Mouse (Mus musculus): ENCODE measurements around the gene Oas2. TPM values are rescaled to one million over a fixed set of nuclear protein-coding genes. Genes with fewer than 3 reads are reported as not detected.

Gene Oas2
- polyA plus RNA-seq, 1 experiment from 2014 or later: 0.27 TPM

DNA sequence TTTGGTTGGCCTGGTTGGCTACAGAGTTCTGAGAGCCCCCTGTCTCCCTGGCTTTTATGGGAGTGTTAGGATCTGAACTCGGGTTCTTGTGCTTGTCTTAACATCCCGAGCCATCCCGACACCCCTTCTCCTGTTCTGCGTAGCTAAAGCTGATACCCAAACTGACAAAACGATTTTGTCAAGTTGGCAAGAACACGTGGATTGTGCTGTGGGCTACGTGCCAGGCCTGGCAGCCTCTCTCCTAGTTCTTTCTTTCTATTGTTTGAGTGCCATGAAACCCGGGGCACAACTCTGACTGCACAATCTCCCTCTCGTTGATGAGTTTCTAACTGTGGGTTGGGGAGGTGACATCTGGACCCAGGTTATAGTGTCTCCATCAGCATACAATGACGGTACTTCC is 20.3 kb downstream of the Oas2 start:
- 48% methylated on average over 10 of the region's 10 CpGs for WGBS

DNA sequence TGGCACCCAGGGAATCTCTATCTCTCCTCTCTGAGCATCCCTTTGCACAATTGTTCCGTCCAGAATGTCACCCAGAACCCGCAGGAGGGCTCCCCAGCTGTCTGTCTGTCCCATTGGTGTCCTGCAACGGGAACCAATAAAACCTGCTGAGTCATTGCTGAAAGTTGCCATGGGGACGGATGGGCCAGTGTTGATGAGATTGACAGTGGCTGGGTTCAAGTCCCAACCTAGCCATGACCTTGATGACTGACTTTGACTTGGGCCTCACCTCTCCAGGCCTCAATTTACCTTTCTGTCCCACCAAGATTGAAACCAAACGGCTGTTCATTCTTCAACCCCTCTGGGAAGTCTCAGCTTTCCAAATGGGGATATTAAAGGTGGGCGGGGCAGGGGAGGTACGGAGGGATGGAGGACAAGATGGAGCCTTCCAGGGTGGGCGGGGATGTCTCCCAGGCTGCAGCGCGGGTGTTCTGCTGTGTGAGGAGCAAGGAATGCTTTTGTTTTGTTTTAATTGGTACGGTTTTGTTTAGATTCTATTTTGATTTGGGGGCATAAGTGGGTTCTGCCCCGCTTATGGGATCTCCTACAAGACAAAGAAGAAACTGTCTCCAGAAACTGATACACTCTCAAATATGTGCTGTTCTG is 23.7 kb downstream of the Oas2 start:
- ATAC-seq (ENCODE audit: low FRiP score, low read depth): no peak
- 63% methylated on average over 12 of the region's 12 CpGs for WGBS

More for the DNA sequence above, 20.3 kb downstream of the Oas2 start:
- no peak overlapping the region for H3K27ac ChIP-seq (replicated peaks)
- H3K4me1 ChIP-seq (replicated peaks): 0 out of 2 replicates have a peak, but pooled peaks cover 5% of the 10 kb centered on the region
- ATAC-seq (ENCODE audit: low FRiP score, low read depth): no peak
- H3K27me3 ChIP-seq: no peaks in the 10 kb centered on the region
- no peaks in the 10 kb centered on the region for H3K36me3 ChIP-seq
- H3K9me3 ChIP-seq: no peaks in the 10 kb centered on the region
- H3K9ac ChIP-seq: no peak overlapping the region
- H3K4me3 ChIP-seq: no peak overlapping the region
- H3K4me2 ChIP-seq: no peak overlapping the region

DNA sequence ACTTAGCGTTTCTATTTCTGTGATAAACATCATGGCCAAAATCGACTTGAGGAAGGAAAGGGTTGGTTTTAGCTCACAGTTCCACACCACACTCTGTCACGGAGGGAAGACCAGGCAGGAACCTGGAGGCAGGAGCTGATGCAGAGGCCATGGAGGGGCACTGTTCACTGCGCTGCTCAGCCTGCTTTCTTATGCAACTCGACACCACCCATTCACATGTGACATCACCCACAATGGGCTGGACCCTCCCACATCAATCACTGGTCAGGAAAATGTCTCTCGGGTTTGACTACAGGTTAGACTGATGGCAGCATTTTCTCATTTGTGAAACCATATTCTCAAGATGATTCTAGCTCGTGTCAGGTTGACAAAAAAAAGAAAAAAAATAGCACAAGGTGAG is 28.6 kb downstream of the Oas2 start:
- no peaks in the 10 kb centered on the region for H3K27me3 ChIP-seq
- no peaks in the 10 kb centered on the region for H3K9me3 ChIP-seq
- no peak overlapping the region for H3K4me3 ChIP-seq
- no peaks in the 10 kb centered on the region for H3K36me3 ChIP-seq
- no peak for ATAC-seq (ENCODE audit: low FRiP score, low read depth)
- 64% methylated on average over 7 of the region's 7 CpGs for WGBS
- H3K27ac ChIP-seq (replicated peaks): no peak overlapping the region
- no peak overlapping the region for H3K9ac ChIP-seq
- H3K4me2 ChIP-seq: no peak overlapping the region
- no peaks in the 10 kb centered on the region for H3K4me1 ChIP-seq (replicated peaks)

More for the DNA sequence above, 23.7 kb downstream of the Oas2 start:
- Histone ChIP-seq H3K9ac (no peak overlapping the region), H3K27ac (replicated peaks) (no peak overlapping the region), H3K27me3 (no peaks in the 10 kb centered on the region), H3K4me2 (no peak overlapping the region), H3K4me3 (no peak overlapping the region), H3K9me3 (no peaks in the 10 kb centered on the region), H3K4me1 (replicated peaks) (0 out of 2 replicates have a peak, but pooled peaks cover 5% of the 10 kb centered on the region), H3K36me3 (no peaks in the 10 kb centered on the region)

DNA sequence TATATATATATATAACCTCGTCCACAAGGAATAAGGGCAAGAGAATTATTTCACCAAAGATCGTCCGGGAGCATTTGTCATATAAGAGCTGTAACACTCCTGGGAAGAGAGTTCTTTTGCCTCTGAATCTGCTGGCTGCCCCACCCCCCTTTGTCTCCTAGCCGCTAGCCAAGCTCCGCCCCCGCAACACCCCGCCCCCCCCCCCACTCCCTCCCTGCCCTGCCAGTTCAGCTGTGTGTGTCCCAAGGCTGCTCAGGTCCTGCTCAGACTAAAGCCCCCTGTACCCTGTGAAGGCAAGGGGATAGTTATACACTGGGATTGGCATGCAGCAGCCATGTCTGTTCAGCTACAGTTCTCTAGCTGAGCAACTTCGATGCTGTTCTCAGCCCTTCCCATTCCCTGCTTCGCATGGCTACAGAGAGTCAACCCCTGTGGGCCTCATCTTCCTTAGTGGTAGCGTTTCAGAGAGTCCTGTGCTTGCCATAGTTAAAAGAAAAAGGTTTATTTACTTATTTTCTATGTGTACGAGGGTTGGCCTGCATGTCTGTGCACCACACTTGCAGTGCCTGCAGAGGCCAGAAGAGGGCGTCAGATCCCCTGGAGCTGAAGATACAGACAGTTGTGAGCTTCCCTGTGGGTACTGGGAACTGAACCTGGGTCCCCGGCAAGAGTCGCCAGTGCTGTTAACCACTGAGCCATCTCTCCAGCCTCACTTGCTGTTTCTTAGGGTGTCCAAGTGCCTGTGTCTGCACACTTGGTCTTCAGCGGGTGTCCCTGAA is 30.9 kb downstream of the Oas2 start:
- no peak for ATAC-seq (ENCODE audit: low FRiP score, low read depth)
- H3K9me3 ChIP-seq: no peaks in the 10 kb centered on the region
- H3K27ac ChIP-seq (replicated peaks): no peak overlapping the region
- H3K4me3 ChIP-seq: no peak overlapping the region
- no peak overlapping the region for H3K4me2 ChIP-seq
- H3K9ac ChIP-seq: no peak overlapping the region
- H3K4me1 ChIP-seq (replicated peaks): peaks cover 10% of the 10 kb centered on the region
- H3K27me3 ChIP-seq: no peaks in the 10 kb centered on the region
- WGBS: 57% methylated on average over 15 of the region's 15 CpGs
- H3K36me3 ChIP-seq: no peaks in the 10 kb centered on the region

DNA sequence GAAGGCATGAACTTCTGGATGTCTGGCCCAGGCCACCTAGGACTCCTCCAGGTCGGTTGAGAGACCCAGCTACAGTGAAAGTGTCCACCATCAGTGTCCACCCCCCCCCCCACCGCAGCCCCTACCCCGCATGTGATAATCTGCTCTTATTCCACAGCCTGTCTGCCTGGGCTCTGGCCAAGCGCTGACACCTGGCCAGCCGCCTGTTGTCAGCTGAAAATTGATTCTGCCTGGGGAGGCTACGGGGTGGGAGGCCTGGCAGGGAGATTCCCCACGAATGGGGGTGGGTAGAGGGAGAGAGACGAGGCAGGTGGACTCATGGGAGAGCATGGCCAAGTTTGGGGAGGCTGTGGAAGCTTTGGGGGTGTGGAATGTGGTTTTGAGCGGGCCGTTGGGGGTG is 32.5 kb downstream of the Oas2 start:
- no peak overlapping the region for H3K4me2 ChIP-seq
- H3K27me3 ChIP-seq: peaks cover 7% of the 10 kb centered on the region; the same call in 1 of the 2 replicates
- no peak for ATAC-seq (ENCODE audit: low FRiP score, low read depth)
- no peak overlapping the region for H3K4me3 ChIP-seq
- no peak overlapping the region for H3K27ac ChIP-seq (replicated peaks)
- 78% methylated on average over 10 of the region's 10 CpGs for WGBS
- no peaks in the 10 kb centered on the region for H3K36me3 ChIP-seq
- H3K4me1 ChIP-seq (replicated peaks): peaks cover 16% of the 10 kb centered on the region
- no peaks in the 10 kb centered on the region for H3K9me3 ChIP-seq
- H3K9ac ChIP-seq: no peak overlapping the region

DNA sequence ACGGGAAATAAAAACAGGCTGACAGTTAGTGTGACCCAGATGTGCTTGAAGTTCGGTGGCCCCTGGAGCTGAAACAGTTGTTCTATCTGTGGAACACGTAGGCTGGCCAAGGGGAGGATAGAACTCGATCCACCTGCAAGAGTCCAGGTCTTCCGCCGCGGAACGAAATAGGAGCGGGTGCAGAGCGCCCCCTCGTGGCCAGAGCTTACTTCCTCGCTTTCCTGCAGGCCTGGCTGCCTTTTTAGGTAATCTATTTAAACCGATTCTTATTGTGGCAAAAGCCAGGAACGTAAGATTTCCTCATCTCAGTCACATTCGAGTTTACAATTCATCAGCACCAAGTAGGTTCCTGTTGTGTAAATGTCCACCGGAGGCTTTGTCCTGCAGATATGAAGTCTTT is 35.3 kb downstream of the Oas2 start:
- H3K27me3 ChIP-seq: peaks cover 7% of the 10 kb centered on the region; the same call in 1 of the 2 replicates
- WGBS: 4% methylated on average over 16 of the region's 16 CpGs
- no peaks in the 10 kb centered on the region for H3K36me3 ChIP-seq
- H3K4me3 ChIP-seq: no peak overlapping the region
- peaks cover 37% of the 10 kb centered on the region for H3K4me1 ChIP-seq (replicated peaks)
- H3K27ac ChIP-seq (replicated peaks): no peak overlapping the region
- no peak for ATAC-seq (ENCODE audit: low FRiP score, low read depth)
- no peaks in the 10 kb centered on the region for H3K9me3 ChIP-seq
- no peak overlapping the region for H3K4me2 ChIP-seq
- no peak overlapping the region for H3K9ac ChIP-seq

DNA sequence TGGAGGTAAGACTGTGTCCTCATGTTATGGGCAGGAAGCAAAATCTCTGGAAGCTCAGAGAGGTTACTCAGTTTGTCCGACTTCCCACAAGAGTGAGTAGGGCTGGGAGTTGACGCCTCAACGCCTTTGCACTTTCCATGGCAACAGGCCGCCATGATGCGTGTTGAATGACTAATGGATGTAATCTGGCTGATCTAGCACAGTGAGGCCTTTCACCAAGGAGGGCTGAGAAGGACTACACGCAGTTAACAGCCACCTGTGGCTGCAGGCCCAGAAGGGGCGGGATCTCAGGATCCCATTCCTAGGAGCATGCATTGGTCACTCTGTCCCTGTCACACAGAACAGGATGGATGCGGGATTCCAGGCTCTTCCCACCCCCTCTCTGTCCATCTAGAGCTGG is 36.9 kb downstream of the Oas2 start:
- H3K36me3 ChIP-seq: no peaks in the 10 kb centered on the region
- no peak overlapping the region for H3K4me3 ChIP-seq
- no peaks in the 10 kb centered on the region for H3K9me3 ChIP-seq
- WGBS: 43% methylated on average over 8 of the region's 8 CpGs
- H3K27ac ChIP-seq (replicated peaks): no peak overlapping the region
- peaks cover 7% of the 10 kb centered on the region; the same call in 1 of the 2 replicates for H3K27me3 ChIP-seq
- no peak overlapping the region for H3K4me2 ChIP-seq
- no peak overlapping the region for H3K9ac ChIP-seq
- H3K4me1 ChIP-seq (replicated peaks): peaks cover 53% of the 10 kb centered on the region
- ATAC-seq (ENCODE audit: low FRiP score, low read depth): 0 out of 2 replicates have a peak, but pooled peaks have one; percentile 9

DNA sequence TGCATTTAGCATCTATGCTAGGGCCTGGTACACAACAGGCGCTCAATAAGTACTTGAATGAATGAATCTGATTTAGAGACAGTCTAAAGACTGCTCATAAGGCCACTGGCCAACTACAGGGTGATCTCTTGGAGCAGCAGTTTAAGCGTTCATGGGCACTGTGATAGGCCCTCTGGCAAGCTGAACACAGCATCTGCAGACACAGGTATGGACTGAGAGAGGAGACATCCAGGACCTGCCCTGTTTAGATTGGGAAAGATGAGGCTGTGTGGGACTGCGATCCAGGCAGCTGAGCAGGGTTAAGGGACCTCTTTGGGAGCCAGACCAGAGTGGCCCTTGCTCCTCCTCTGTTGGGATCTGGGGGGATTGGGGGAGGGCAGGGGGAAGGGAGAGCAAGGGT is 37.8 kb downstream of the Oas2 start, which contains the start of gene Dtx1:
Dtx1 (minus strand) TSS at position 101 of the 400 bp plus-strand sequence.
- H3K4me3 ChIP-seq: peak within 1 kb of the TSS; percentile 87
- H3K36me3 ChIP-seq: no peaks in the 10 kb centered on the region
- H3K9me3 ChIP-seq: no peaks in the 10 kb centered on the region
- H3K27me3 ChIP-seq: peaks cover 7% of the 10 kb centered on the region; the same call in 1 of the 2 replicates
- H3K9ac ChIP-seq: peak within 1 kb of the TSS; percentile 96
- WGBS: 37% methylated on average over 3 of the region's 3 CpGs
- peaks cover 62% of the 10 kb centered on the region for H3K4me1 ChIP-seq (replicated peaks)
- H3K27ac ChIP-seq (replicated peaks): peak within 1 kb of the TSS; percentile 92
- ATAC-seq (ENCODE audit: low FRiP score, low read depth): no peak
- peak within 1 kb of the TSS; percentile 94 for H3K4me2 ChIP-seq

DNA sequence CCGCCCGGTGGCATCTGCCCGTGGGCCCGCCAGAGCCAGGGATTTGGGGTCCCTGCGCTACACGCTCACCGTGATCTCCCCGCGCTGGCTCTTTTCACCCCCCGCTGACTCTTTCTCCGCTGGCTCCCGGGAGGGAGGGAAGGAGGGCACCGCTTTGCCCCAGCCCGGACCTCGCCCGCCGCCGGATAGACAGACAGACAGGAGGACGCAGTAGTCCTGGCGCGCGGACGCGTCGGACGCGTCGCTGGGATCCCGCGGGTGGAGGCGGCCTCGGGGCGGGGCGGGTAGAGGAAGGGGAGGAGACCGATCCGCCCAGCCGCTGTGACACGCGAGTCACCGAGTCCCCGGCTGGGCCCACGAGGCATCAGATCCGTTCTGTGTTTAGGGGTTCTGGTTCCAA is 38.2 kb downstream of the Oas2 start:
- H3K27me3 ChIP-seq: peaks cover 7% of the 10 kb centered on the region; the same call in 1 of the 2 replicates
- H3K27ac ChIP-seq (replicated peaks): peak overlapping the region; percentile 92
- no peaks in the 10 kb centered on the region for H3K36me3 ChIP-seq
- peak overlapping the region; percentile 87 for H3K4me3 ChIP-seq
- peaks cover 66% of the 10 kb centered on the region for H3K4me1 ChIP-seq (replicated peaks)
- H3K4me2 ChIP-seq: peak overlapping the region; percentile 94
- H3K9me3 ChIP-seq: no peaks in the 10 kb centered on the region
- peak overlapping the region; percentile 96 for H3K9ac ChIP-seq
- peak; percentile 31 for ATAC-seq (ENCODE audit: low FRiP score, low read depth)
- WGBS: 1% methylated on average over 43 of the region's 43 CpGs

DNA sequence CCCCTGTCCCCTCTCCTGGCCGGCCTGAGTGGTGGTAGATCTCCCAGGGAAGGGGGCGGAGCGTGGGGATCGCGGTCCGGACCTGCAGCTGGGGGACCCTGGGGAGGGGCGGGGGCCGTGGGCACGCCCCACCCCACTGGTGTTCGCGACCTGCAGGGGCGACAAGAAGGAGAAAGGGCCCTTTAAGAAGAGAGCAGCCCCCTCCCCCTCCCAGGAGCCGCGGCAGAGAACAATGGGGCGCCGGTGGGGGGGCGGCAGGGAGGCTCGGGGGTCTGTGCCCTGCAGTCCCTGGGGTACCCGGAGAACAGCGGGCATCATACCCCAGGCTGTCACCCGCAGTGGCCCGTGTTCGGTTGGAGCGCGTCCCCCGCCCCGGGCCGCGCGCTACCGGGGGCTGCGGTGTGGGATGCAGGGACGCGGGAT is 38.8 kb downstream of the Oas2 start:
- H3K9ac ChIP-seq: peak overlapping the region; percentile 96
- WGBS: 1% methylated on average over 31 of the region's 34 CpGs
- peaks cover 7% of the 10 kb centered on the region; the same call in 1 of the 2 replicates for H3K27me3 ChIP-seq
- H3K9me3 ChIP-seq: no peaks in the 10 kb centered on the region
- peak overlapping the region; percentile 87 for H3K4me3 ChIP-seq
- peak; percentile 24 for ATAC-seq (ENCODE audit: low FRiP score, low read depth)
- peaks cover 72% of the 10 kb centered on the region for H3K4me1 ChIP-seq (replicated peaks)
- H3K27ac ChIP-seq (replicated peaks): peak overlapping the region; percentile 92
- H3K36me3 ChIP-seq: no peaks in the 10 kb centered on the region
- H3K4me2 ChIP-seq: peak overlapping the region; percentile 94

DNA sequence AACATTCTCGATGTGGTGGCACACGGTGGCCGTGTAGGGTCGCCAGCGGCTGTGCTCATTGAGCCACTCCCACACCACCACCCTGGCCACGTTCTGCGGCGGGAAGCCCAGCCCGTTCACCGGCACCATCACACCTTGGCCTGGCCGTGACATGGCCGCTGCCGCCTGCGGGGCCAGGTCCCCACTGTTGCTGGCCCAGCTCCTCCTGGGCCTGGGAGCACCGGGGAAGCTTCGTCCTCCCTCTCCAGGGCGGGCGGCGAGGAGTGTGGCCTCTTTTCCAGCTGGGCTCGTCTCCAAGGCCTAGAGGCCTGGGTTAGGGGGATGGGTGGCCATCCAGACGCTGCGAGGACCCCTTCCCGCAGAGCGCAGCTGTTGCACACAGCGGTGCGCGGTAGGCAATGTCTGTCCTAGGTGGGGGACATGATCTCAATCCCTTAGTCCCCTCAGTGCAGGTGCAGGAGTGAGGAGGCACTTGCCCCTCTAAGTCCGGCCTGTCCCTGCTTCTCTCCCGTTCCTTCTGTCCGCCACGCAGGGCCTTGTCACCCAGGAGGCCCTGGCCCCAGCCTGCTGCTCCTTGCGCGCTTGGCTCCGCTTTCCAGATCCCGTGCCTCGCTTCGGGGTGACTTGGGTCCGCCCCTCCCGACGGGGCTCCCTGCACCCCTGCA is 39.4 kb downstream of the Oas2 start:
- H3K27ac ChIP-seq (replicated peaks): peak overlapping the region; percentile 92
- no peaks in the 10 kb centered on the region for H3K9me3 ChIP-seq
- no peaks in the 10 kb centered on the region for H3K36me3 ChIP-seq
- 1% methylated on average over 40 of the region's 40 CpGs for WGBS
- peak; percentile 35 for ATAC-seq (ENCODE audit: low FRiP score, low read depth)
- peaks cover 7% of the 10 kb centered on the region; the same call in 1 of the 2 replicates for H3K27me3 ChIP-seq
- H3K9ac ChIP-seq: peak overlapping the region; percentile 96
- H3K4me2 ChIP-seq: peak overlapping the region; percentile 94
- peaks cover 77% of the 10 kb centered on the region for H3K4me1 ChIP-seq (replicated peaks)
- peak overlapping the region; percentile 87 for H3K4me3 ChIP-seq

Measured in hindbrain, embryonic 15.5 days (tissue).